Mouse (Mus musculus) heart, embryonic 11.5 days (tissue): ENCODE data around the gene Tmed9. TPM values are rescaled to one million over a fixed set of nuclear protein-coding genes. Genes with fewer than 3 reads are reported as not detected.

ENCODE experiments used
- ATAC-seq: fragments of 200-750 bp; cut with Nextera tagmentation; replicated peaks from 2 replicates; pipeline ENCODE4 v1.8.0; 2017; ENCODE audit warnings: moderate library complexity; ENCODE audit not compliant: insufficient number of reproducible peaks, low FRiP score, low TSS enrichment
- H3K27ac ChIP-seq: fragments of 300-500 bp; sonication (generic); 2 replicates; pipeline ENCODE4 v1.5.1; 2014; ENCODE audit warnings: mild to moderate bottlenecking, low read depth, low read length
- H3K27me3 ChIP-seq: fragments of 300-500 bp; sonication (generic); 2 replicates; pipeline ENCODE4 v1.6.1; 2014; ENCODE audit warnings: mild to moderate bottlenecking, low read length, mixed read lengths; ENCODE audit not compliant: control insufficient read depth, insufficient read depth
- H3K36me3 ChIP-seq: fragments of 300-500 bp; sonication (generic); 2 replicates; pipeline ENCODE4 v1.6.1; 2014; ENCODE audit warnings: mild to moderate bottlenecking, low read length, moderate library complexity, mixed read lengths; ENCODE audit not compliant: control insufficient read depth, insufficient read depth
- H3K4me1 ChIP-seq: fragments of 300-500 bp; sonication (generic); 2 replicates; pipeline ENCODE4 v1.6.1; 2014; ENCODE audit warnings: low read length; ENCODE audit not compliant: control insufficient read depth, insufficient read depth
- H3K4me2 ChIP-seq: fragments of 300-500 bp; sonication (generic); 2 replicates; pipeline ENCODE4 v1.6.1; 2014; ENCODE audit warnings: mild to moderate bottlenecking, moderate library complexity
- H3K4me3 ChIP-seq: fragments of 300-500 bp; sonication (generic); 2 replicates; pipeline ENCODE4 v1.5.1; 2014; ENCODE audit warnings: low read depth, low read length
- H3K9ac ChIP-seq: fragments of 300-500 bp; sonication (generic); 2 replicates; pipeline ENCODE4 v1.6.1; 2014; ENCODE audit warnings: mild to moderate bottlenecking, low read depth, low read length, moderate library complexity
- H3K9me3 ChIP-seq: fragments of 300-500 bp; sonication (generic); replicated peaks from 2 replicates; pipeline ENCODE4 v1.6.1; 2016; ENCODE audit warnings: low read length; ENCODE audit not compliant: control insufficient read depth
- WGBS: fragments of 180-500 bp; shearing (Covaris S2); extraction: QIAGEN DNeasy Blood & Tissue Kit; methylation state at CpG from one replicate; pipeline ENCODE4 v1.1.7; 2014; ENCODE audit not compliant: insufficient replicate concordance; 5-methylcytosine and 5-hydroxymethylcytosine counted together
- polyA plus RNA-seq: library from polyadenylated mRNA; unstranded; fragments of >200 nt; fragmentation: Nextera tagmentation; extraction: Ambion mirVana; gene quantifications from 2 replicates; pipeline ENCODE4 v1.2.1, GENCODE M21; 2014

Tmed9 gene
- polyA plus RNA-seq, 1 experiment from 2014 or later = 63.3 TPM

GRCm38 (mm10) chr13:55535796-55536193, 37.7 kb upstream of the Tmed9 start:
- 17% methylated on average over 15 of the region's 17 CpGs for WGBS
- Histone ChIP-seq H3K4me3 (peak overlapping the region; percentile 82), H3K36me3 (peaks cover 35% of the 10 kb centered on the region), H3K9ac (peak overlapping the region; percentile 75), H3K9me3 (no peaks in the 10 kb centered on the region), H3K27ac (no peak overlapping the region), H3K27me3 (no peaks in the 10 kb centered on the region), H3K4me2 (peak overlapping the region; percentile 78), H3K4me1 (peaks cover 7% of the 10 kb centered on the region; the same call in 1 of the 2 replicates)
- ATAC-seq = peak; percentile 18; the same call in 1 of the 2 replicates

GRCm38 (mm10) chr13:55536194-55537175, 37.0 kb upstream of the Tmed9 start, which contains the start of gene Ddx41:
Ddx41 (minus strand) TSS chr13:55536658.
- peaks cover 7% of the 10 kb centered on the region; the same call in 1 of the 2 replicates for H3K4me1 ChIP-seq
- H3K4me3 ChIP-seq = peak within 1 kb of the TSS; percentile 82
- peak within 1 kb of the TSS; percentile 75 for H3K9ac ChIP-seq
- WGBS = under 1% methylated on average over 70 of the region's 70 CpGs
- H3K4me2 ChIP-seq = peak within 1 kb of the TSS; percentile 78
- ATAC-seq = peak; percentile 93
- no peaks in the 10 kb centered on the region for H3K9me3 ChIP-seq
- H3K27ac ChIP-seq = peak within 1 kb of the TSS; percentile 29
- H3K27me3 ChIP-seq = no peaks in the 10 kb centered on the region
- H3K36me3 ChIP-seq = peaks cover 36% of the 10 kb centered on the region

- Histone ChIP-seq H3K36me3 (peaks cover 27% of the 10 kb centered on the region), H3K4me3 (no peak overlapping the region), H3K9me3 (no peaks in the 10 kb centered on the region), H3K4me2 (no peak overlapping the region), H3K9ac (no peak overlapping the region), H3K27ac (no peak overlapping the region), H3K27me3 (no peaks in the 10 kb centered on the region), H3K4me1 (peaks cover 3% of the 10 kb centered on the region; the same call in 1 of the 2 replicates)
- ATAC-seq = no peak
- 94% methylated on average over 2 of the region's 2 CpGs for WGBS
Observed at GRCm38 (mm10) chr13:55540933-55541332, 32.6 kb upstream of the Tmed9 start.

GRCm38 (mm10) chr13:55542891-55543290, 30.6 kb upstream of the Tmed9 start:
- no peak overlapping the region for H3K27ac ChIP-seq
- H3K9ac ChIP-seq = no peak overlapping the region
- no peak for ATAC-seq
- peaks cover 32% of the 10 kb centered on the region for H3K36me3 ChIP-seq
- no peaks in the 10 kb centered on the region for H3K4me1 ChIP-seq
- no peaks in the 10 kb centered on the region for H3K9me3 ChIP-seq
- 96% methylated on average over 4 of the region's 4 CpGs for WGBS
- H3K4me2 ChIP-seq = no peak overlapping the region
- H3K4me3 ChIP-seq = no peak overlapping the region
- H3K27me3 ChIP-seq = no peaks in the 10 kb centered on the region

- H3K27me3 ChIP-seq = no peaks in the 10 kb centered on the region
- ATAC-seq = no peak
- H3K27ac ChIP-seq = no peak overlapping the region
- H3K9ac ChIP-seq = no peak overlapping the region
- peaks cover 37% of the 10 kb centered on the region for H3K36me3 ChIP-seq
- no peaks in the 10 kb centered on the region for H3K4me1 ChIP-seq
- H3K9me3 ChIP-seq = no peaks in the 10 kb centered on the region
- no peak overlapping the region for H3K4me3 ChIP-seq
- H3K4me2 ChIP-seq = no peak overlapping the region
- WGBS = 90% methylated on average over 8 of the region's 8 CpGs
Observed at GRCm38 (mm10) chr13:55543447-55543846, 30.1 kb upstream of the Tmed9 start.

GRCm38 (mm10) chr13:55544792-55545191, 28.7 kb upstream of the Tmed9 start:
- no peaks in the 10 kb centered on the region for H3K27me3 ChIP-seq
- no peak overlapping the region for H3K27ac ChIP-seq
- H3K9me3 ChIP-seq = no peaks in the 10 kb centered on the region
- H3K9ac ChIP-seq = no peak overlapping the region
- no peak for ATAC-seq
- WGBS = 76% methylated on average over 6 of the region's 6 CpGs
- H3K4me2 ChIP-seq = no peak overlapping the region
- no peak overlapping the region for H3K4me3 ChIP-seq
- H3K4me1 ChIP-seq = no peaks in the 10 kb centered on the region
- H3K36me3 ChIP-seq = peaks cover 35% of the 10 kb centered on the region

- ATAC-seq = no peak
- no peaks in the 10 kb centered on the region for H3K4me1 ChIP-seq
- 100% methylated on average over 2 of the region's 2 CpGs for WGBS
- H3K27me3 ChIP-seq = no peaks in the 10 kb centered on the region
- no peak overlapping the region for H3K4me2 ChIP-seq
- no peak overlapping the region for H3K27ac ChIP-seq
- H3K9ac ChIP-seq = no peak overlapping the region
- H3K9me3 ChIP-seq = no peaks in the 10 kb centered on the region
- peaks cover 21% of the 10 kb centered on the region for H3K36me3 ChIP-seq
- H3K4me3 ChIP-seq = no peak overlapping the region
Observed at GRCm38 (mm10) chr13:55547916-55548315, 25.6 kb upstream of the Tmed9 start.

- Histone ChIP-seq H3K4me2 (no peak overlapping the region), H3K27me3 (no peaks in the 10 kb centered on the region), H3K4me3 (no peak overlapping the region), H3K36me3 (peaks cover 17% of the 10 kb centered on the region), H3K9me3 (no peaks in the 10 kb centered on the region), H3K27ac (no peak overlapping the region), H3K9ac (no peak overlapping the region), H3K4me1 (no peaks in the 10 kb centered on the region)
- 82% methylated on average over 5 of the region's 5 CpGs for WGBS
- no peak for ATAC-seq
Observed at GRCm38 (mm10) chr13:55548426-55548825, 25.1 kb upstream of the Tmed9 start.
